Mouse (Mus musculus) CD4-positive, CD25-positive, alpha-beta regulatory T cell, adult 4 months (primary cell): ENCODE measurements around the gene Papola. TPM values are rescaled to one million over a fixed set of nuclear protein-coding genes. Genes with fewer than 3 reads are reported as not detected.

Experiments
- ATAC-seq: one replicate; pipeline ENCODE4 v1.8.0; 2017
- polyA plus RNA-seq, 2 experiments: library from polyadenylated mRNA; unstranded; fragments of 100-300 nt; shearing (Covaris generic); gene quantifications; one replicate each; pipeline ENCODE4 v1.2.1; 2017

The Papola gene
- polyA plus RNA-seq, 2 experiments from 2014 or later = 102 to 103 TPM

DNA sequence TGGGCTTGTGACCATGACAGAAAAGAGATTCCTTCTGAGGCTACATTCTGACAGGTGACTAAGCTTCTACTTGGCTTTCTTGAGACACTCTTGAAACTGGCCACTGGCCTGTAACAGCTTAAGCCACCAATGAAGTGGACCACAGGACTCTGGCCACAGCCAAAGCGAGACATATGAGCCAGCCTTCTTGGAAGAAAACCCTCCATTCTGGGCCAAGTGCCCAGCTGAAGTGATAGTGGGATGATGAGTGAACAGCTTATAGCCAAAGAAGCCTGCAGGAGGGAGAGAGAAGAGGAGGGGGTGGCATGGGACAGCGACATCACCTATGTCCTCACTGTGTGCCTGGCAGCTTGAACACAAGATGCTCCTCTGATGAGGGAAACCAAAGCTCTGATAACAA is 83.2 kb downstream of the Papola start:
- ATAC-seq = no peak

DNA sequence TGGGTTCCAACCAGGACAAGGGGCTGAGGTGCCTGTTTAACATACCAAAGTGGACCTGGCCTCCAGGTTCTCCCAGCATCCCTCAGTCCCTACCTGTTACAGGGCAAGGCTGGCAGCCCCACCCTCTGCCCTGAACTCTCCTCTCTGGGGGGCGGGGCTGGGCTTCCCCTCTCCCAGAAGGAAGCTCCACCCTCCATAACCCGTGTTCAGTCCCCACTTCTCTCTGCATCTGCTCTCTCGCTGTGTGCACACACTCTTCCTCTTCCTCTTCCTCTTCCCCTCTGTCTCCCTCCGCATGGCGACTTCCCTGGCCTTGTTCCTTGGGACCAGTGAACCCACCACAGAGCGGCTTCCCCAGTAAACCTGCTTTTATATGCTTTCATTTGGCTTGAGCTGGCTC is 84.7 kb downstream of the Papola start:
- no peak for ATAC-seq

DNA sequence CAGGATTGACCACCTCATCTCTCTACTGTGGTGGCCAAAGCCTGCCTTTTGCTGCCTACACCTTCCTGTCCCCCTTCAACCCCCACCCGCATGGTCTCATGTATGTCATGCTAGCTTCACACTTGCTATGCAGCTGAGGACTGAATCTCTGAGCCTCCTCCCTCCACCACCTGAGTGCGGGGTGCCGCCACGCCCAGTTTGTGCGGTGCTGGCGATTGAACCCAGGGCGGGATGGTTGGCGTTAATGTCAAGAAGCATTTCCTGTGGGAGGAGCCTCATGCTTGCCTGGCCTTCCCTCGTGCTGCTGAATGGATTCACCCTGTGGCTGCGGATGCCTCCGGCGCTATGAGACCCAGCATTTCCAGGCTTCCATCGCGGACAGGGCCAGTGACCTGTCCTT is 85.2 kb downstream of the Papola start:
- ATAC-seq = no peak

DNA sequence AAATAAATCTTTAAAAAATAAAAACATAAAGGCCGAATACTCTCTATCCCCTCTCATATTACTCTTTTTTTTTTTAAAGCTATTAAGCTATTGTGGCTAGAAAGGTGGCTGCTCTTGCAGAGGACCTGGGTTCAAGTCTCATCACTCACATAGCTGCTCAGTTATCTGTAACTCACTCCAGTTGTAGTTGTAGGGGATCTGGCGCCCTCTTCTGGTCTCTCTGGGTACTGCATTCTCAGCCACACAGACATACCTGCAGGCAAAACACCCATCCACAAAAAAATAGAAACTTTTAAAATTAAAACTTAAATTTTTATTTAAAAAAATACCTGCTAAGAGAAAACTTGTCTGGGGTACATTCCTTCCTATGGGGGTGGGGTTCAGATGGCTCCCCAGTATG is 88.8 kb downstream of the Papola start:
- no peak for ATAC-seq

DNA sequence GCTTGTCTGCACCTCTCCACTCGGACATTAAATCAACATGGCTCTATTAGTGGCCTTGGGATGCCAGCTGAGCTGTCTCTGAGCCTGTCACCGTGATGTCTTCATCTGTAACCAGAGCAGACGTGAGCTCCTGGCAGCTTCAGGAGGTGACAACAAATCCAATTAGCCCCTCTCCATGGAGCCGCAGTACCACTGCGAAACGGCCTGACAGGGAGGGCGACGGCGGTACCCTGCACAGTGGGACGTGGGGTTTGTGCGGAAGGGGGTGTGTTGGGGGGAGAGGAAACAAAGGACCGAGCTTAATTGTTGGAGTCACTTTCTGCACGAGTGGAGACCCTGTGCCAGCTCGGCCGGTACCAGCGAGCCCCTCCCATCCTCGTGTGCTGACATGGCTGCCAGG is 90.6 kb downstream of the Papola start:
- no peak for ATAC-seq

DNA sequence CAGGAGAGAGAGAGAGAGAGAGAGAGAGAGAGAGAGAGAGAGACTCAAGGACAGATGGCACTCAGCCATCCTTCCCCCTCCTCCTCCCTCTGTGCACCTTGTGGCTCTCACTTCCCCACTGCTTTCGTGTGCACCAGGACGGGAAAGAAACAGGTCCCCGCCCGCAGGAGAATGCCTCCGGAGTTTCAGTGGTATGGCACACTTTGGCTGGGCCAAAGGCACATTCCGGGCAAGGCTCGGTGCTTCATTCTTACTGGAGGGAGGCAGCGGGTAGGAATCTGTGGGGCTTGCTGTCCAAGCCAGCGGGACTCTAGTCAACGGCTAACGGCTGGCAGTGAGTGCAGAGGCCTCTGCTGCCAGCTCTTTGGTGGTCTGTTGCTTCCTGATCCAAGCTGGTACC is 92.0 kb downstream of the Papola start:
- no peak for ATAC-seq

DNA sequence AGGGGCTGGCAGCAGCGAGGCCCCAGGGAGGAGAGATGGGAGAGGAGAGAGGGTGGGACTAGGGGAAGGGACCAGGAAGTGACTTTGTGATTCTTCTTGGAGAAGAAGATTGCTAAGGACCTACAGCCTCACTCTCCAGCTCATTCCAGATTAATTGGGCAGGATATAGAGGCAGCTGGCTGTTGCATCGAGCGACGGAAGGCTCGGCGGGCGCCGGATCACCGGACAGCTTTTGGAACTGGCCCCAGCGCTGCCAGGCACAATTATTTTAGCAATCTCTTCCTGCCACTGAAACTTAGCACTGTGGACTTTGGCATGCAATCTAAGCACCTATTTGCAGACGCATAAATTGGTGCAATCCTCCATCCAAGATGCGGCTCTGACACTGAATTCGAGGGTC is 92.4 kb downstream of the Papola start:
- ATAC-seq = no peak

DNA sequence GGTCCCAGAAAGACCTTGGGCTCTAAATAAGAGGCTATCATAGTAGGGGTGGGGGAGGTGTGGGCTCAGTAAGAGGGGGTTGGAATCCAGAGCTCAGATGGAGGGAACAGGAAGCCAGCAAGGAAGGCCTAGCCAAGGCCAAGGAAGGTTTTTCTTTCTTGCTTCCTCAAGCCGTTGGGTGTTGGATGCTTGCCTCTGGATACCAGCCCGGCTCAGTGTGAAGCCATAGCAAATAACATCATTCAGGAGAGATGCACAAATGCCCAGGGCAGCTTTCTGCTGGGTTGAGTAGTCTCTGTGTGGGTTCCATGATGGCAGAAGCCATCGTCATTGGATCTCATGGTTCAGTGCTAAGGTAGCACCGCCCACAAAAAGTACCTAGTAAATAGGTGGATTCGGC is 94.3 kb downstream of the Papola start:
- no peak for ATAC-seq

DNA sequence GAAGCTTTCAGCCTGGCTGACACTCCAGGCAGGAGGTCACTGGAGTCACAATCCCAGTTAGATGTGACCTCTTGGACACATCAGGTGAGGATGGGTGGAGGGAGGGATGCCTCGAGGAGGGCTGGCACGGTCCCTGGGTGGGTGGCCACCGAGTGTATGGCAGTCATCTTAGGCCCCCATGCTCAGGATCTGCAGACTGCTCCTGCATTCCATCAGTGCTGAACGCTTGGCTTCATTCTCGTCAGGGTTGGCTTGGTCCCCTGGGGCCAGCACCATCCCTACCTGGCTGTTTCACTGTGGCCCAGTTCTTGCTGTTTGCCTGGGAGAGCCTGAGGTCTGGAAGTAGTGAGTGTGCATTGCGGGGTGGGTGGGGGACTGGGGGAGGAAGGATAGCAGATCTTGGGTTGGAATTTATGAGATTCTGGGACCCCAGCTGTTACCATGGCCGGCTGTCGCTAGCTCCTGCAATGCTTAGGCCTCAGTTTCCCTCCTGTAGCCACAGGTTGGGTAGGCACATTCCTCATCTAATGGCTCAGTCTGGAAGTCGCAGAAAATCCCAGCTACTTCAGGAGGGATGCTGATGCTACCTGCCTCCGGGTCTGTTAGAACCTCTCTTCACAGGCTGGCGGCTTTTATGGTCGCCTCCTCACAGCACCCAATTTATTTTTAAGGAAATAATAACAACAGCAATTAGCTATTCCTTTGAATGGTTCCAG is 99.5 kb downstream of the Papola start:
- no peak for ATAC-seq

DNA sequence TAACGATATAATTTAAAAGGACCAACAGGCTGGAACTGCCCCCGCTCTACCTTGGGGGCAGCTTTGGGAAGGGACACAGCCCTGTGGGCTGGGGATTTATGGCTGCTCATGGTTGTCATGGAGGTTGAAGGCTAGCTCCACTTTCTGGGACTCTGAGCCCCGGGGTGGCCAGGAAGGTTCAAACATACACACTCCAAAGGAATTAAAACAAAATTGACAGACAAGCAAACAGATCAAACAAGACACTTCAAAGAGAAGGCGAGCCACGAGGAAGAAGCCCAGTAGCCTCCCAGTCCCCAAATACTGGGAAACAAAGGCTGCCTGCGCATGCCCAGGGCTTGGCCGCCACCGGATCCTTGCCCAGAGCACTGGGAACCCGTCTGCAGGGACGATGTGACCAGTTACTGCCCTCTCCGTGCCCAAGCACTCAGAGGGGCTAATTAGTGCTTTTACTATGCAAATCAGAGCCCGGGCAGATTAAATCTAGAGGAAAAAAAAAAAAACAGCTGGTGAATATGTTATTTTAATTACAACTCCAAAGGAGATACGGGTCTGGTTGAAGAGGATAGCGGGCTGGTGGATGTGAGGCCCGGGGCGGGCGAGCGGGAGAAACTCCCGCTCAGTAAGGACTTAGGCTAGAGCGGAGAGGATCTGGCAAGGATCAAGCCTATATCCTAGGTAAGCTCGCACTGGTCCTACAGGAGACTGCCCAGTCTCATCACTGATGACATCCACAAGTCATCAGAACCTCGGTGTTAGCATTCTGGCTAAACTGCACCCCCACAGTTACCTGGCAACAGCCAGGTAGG is 100.2 kb downstream of the Papola start:
- ATAC-seq = no peak

Other genes starting within 250 kb of the Papola start
- not detected for gene Bdkrb2, start 221.5 kb upstream of the Papola start, polyA plus RNA-seq
- 1 to 10 TPM; 3.1 to 3.5 TPM for gene Bdkrb1, start 181.6 kb upstream of the Papola start, polyA plus RNA-seq
- 10 to 100 TPM; 38.3 to 38.4 TPM for gene Gskip, start 99.9 kb upstream of the Papola start, polyA plus RNA-seq
- gene Atg2b, start 99.5 kb upstream of the Papola start, polyA plus RNA-seq = 10 to 100 TPM; 10.1 to 14.4 TPM
- gene Ak7, start 78.7 kb upstream of the Papola start, polyA plus RNA-seq = under 1 TPM; 0.58 to 0.89 TPM
- gene Vrk1, start 225.5 kb downstream of the Papola start, polyA plus RNA-seq = 100 to 1,000 TPM; 135 to 144 TPM